Mouse (Mus musculus) cerebellum, adult 2 months (tissue): Measurements from ENCODE around the gene Cxcr1.

Experiments
- CTCF ChIP-seq: fragments of 200-500 bp; IDR thresholded peaks from 2 replicates; pipeline ENCODE4 v1.5.1; 2011; ENCODE audit warnings: low read depth, mild to moderate bottlenecking, control low read depth, low read length, moderate library complexity, borderline replicate concordance; ENCODE audit not compliant: insufficient read depth
- POLR2A ChIP-seq: fragments of 200-500 bp; IDR thresholded peaks from 2 replicates; pipeline ENCODE4 v1.6.1; 2011; ENCODE audit warnings: low read length, control low read depth, borderline replicate concordance; ENCODE audit not compliant: insufficient read depth

DNA sequence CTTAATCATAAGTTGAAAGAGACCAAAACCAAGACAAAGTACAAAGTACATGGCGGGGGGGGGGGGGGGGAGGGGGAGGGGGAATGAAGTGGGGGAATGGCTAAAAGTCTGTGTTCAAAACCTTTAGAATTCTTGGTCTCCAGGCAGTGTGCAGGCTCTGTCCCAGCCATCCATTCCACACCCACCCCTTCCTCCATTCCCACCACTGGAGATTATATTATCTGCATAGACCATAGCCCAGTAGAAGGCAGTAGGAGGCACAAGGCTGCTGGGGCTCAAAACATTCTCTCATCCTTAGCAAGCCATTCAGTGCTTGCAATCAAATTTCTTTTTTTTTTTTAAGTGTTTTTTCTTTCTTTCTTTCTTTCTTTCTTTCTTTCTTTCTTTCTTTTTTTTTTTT lies 36.6 kb upstream of the Cxcr1 start:
- TF ChIP-seq CTCF, result no peak
- no peak for TF ChIP-seq POLR2A
